Mouse (Mus musculus) kidney, adult 18-20 months (tissue): ENCODE measurements at regions not wholly inside any gene's neighbourhood (a gene's known extent, or its start where the extent isn't known, plus 50 kb on each side); places are given as distances from the start of the nearest gene placed in this dataset.

ENCODE experiments used
- DNase-seq: peaks from one replicate; pipeline ENCODE4 v3.0.0; 2021

GRCm38 (mm10) chr11:112982802-112983591 lies 201.0 kb downstream of the Sox9 start:
- no peak for DNase-seq

DNA sequence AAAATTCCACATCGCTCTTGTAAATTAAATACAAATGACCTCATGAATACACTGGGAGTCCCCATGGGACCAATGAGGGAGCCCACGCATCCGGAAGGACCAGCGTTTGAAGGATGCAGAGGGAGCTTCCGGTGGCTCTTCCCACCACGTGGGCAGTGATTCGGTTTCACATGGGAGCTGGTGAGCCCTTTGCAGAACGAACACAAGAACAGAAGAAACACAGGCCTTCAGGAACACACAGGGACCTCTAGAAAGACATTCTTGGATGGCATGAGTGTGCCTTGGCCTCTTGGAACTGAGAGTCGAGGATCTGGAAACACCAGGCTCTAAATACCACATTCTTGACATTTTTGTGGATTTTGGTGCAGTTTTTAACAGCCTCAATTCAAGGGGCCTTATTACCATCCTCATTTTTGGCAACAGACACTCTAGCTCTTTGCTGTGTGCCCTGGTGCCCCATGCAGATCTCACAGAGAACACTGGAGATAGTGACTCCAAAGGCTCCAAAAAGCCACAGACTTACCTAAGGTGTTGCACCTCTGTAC lies 204.1 kb downstream of the Sox9 start:
- DNase-seq, result no peak

- DNase-seq, result peak; percentile 11
These were observed 205.8 kb downstream of the Sox9 start for GRCm38 (mm10) chr11:112987782-112988181.

- no peak for DNase-seq
These were observed 206.9 kb downstream of the Sox9 start for GRCm38 (mm10) chr11:112988900-112989299.

- no peak for DNase-seq
These were observed 208.0 kb downstream of the Sox9 start for GRCm38 (mm10) chr11:112989981-112990512.

DNA sequence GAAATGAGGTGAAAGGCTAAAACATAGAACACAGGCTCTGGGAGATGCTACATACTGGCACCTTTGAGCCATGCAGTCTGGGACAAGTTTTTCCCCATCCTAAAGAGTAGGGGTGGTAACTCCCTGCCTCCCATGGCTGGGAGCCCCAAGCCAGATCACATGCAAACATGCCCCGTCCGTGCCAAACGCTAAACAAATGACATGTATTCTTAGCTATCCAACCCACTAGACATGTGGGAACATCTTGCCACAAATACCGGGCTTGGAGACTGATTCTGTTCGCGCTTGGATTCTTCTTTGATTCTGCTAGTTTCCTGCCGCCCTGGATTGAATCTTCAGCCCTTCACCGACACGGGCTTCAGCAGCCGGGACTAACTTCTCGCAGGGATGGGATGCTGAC lies 208.7 kb downstream of the Sox9 start:
- DNase-seq, result no peak

DNA sequence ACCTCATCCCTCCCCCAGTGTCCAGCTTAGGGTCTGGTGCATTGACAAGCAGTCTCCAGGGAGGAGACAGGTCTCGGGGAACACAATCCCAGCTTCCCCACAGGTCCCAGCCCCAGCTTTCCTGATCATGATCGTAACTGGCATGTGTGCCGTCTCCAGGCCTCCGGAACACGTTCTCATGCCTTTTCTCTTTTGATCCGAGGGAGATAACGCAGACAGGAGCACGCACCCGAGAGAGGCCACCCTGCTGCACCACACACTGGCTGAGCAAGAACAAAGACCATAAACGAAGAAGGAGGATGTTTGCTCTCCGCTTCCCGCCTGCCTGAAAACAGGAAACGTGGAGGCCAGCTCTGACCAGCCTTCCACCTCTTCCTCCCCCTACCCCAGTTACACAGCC lies 209.8 kb downstream of the Sox9 start:
- no peak for DNase-seq

DNA sequence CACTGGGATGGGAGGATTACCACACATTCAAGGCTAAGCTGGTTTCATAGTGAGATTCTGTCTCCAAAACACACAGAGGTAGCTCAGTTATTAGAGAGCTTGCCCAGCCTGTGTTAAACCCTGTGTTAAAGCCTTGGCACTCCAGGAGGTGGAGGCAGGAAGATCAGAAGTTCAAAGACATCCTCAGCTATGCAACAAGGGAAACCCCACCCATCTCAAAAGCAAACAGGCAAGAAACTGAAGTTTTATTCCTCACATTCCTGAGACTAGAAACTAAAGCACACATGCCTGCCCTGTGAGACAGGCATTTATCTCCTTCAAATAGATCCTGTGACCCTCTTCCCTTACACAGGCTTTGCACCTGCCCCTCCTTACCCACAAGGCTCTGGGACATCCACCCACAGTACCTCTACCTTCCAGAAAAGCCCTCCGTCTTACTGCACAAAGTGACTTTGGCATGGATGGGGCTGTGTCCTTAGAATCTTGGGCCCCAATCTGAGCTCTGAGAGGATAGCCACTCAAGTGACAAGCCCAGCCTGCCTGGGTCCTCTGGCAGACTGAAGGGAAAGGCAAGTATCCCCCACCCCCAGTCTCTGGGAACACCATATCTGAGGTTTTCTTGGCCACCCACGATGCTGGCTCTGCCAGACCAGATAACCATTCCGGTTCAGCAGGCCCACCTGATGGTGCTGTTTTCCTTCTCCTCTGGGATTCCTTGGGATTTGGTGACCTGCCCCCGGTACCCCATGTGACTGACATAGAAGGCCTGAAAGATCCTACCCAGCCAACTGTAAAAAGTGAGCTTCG lies 217.0 kb downstream of the Sox9 start:
- DNase-seq, result no peak

DNA sequence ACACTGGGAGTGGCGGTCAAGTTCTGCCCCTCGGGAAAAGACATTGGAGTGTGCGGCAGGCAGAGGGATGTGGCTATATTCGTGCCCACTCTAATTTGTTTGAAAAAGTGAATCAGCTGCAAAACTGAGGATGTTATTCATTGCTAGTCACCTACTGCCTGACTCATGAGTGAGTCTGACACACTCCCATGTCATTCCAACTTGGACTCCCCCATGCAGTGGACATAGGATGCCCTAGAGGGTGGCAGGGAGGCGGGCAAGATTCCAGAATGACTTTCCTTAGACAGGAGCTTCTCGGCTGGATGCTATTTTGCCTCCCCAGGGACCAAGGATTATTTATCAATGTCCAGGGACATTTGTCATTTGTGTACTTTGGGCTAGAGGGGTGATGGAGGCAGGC lies 219.0 kb downstream of the Sox9 start:
- DNase-seq, result no peak

GRCm38 (mm10) chr11:113005895-113006294 lies 223.9 kb downstream of the Sox9 start:
- no peak for DNase-seq

DNA sequence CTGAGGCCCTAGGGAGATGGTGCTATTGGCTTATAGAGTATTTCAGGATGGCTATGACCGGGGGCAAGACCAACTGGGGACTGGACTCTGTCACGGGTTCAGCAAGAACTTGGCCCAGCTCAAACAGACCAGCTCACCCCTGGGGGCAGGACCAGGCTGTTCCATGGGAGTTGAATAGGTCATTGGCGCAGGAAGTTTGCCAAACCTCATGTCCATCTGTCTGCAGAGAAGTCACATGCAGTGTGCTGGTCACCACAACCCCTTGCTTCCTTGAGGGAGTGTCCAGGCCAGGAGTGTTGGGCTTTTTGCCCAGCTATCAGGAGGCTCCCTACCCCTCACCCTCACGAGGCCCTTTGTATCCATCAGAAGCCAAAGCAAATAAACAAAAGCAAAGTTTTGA lies 226.5 kb downstream of the Sox9 start:
- peak; percentile 60 for DNase-seq

GRCm38 (mm10) chr11:113009376-113009775 lies 227.4 kb downstream of the Sox9 start:
- DNase-seq, result no peak

DNA sequence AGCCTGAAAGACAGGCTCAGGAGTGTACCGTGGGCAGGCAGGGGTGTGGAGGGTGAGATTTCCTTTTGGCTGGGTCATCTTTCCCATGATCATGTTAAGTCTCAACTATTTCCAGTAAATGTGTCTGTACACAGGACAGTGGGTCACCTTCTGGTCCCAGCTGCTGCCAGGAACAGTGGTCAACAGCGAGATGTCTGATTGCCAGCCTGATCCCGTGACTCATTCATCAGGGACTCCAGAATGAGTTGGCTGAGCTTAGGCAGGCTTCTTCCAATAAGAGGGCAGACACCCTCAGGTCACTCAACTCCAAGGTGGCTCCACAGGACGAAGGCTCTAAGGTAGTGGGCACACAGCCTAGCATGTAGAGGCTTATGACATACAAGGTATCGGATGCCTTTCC lies 228.9 kb downstream of the Sox9 start:
- no peak for DNase-seq

GRCm38 (mm10) chr11:113014186-113015010 lies 232.4 kb downstream of the Sox9 start:
- DNase-seq, result no peak

- DNase-seq, result no peak
These were observed 233.8 kb downstream of the Sox9 start for GRCm38 (mm10) chr11:113015686-113016304.

DNA sequence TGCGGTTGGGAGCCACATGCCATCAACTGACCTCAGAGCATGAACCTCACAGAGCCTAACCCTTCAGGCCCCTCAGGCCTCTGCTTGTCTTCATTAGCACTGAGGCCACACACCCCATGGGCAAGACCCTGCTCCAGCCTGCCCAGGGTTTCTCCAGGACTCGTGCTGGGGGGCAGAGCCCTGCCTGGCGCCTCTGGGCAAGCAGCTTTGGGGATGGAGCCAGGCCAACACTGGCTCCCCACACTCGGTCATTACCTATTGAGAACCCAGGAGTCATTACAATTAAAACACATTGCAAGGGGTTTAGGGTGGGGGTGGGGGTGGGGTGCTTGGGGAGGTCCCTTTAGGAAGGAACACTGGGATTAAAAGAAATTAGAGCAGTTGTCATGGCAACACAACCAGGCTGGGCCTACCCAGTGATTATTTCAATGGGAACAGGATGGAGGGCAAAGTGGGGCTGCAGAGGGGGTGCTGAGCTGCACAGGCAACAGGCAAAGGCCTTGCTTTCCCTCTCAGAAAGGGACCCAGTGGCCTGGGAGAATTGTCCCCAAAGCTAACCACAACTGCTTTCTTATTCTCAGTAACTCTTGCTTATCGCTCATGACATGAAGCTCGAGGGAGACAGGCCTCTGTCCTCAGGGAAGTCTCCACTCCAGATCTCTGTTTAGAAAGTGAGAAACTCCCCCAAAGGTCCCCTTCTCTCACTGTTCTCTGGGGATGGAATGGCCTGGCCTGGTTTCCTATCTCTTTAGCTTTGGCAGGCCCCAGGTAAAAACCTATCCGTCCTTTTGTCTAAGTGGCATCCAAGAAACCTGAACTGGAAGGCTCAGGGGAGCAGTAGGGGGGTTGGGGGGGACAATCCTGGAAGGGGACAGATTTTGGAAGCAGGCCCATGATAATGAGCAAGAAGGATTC lies 235.0 kb downstream of the Sox9 start:
- no peak for DNase-seq

DNA sequence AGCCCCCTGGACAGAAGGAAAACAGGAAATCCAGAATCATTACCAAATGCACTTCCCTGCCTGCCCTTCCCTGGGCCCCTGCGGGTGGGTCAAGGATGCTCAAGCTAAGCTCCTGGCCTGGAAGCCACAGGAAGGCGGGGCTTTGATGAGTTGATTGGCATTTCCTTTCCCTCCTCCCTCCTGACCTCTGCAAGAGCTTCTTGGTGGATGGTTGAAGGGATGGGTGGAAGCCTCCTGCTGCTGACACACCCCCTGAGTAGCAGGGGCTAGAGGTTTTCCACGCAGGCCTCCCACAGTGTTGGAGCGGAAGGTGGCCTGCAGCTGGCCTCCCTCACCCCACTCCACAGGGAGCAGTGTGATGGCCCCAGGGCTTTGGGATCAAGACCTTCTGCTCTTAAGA lies 239.5 kb downstream of the Sox9 start:
- DNase-seq, result peak; percentile 11

- DNase-seq, result no peak
These were observed 245.0 kb downstream of the Sox9 start for GRCm38 (mm10) chr11:113026994-113027393.

- no peak for DNase-seq
These were observed 246.4 kb downstream of the Sox9 start for GRCm38 (mm10) chr11:113028235-113028919.

DNA sequence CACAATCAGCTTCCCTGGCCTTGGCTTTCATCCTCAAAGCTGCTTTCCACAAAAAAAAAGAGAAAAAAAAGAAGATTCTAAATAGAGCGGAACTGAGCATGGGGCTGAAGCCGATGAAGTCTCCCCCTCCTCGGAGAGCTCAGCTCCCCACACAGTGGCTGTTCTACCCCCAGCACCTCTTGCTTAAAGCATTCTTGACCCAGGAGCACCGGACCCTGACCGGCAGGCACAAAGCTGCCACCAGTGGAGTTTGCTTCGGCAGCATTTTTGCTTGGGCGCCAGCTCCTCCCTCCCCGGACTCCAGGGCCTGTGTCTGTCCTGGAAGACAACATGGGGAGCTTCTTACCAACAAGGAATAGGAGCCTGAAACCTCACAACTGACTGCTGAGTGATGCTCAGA lies 249.4 kb downstream of the Sox9 start:
- peak; percentile 45 for DNase-seq
